Mouse (Mus musculus) kidney, embryonic 16.5 days (tissue): ENCODE results near the gene BC025920. TPM values are rescaled to one million over a fixed set of nuclear protein-coding genes. Genes with fewer than 3 reads are reported as not detected.

ENCODE experiments used
- ATAC-seq: fragments of 200-750 bp; cut with Nextera tagmentation; 2 replicates; pipeline ENCODE4 v1.8.0; 2017; ENCODE audit warnings: moderate TSS enrichment; ENCODE audit not compliant: low FRiP score, low TSS enrichment
- H3K27ac ChIP-seq: fragments of 300-500 bp; sonication (generic); 2 replicates; pipeline ENCODE4 v1.5.1; 2014; ENCODE audit warnings: low read length
- H3K27me3 ChIP-seq: fragments of 300-500 bp; sonication (generic); 2 replicates; pipeline ENCODE4 v1.6.1; 2014; ENCODE audit warnings: low read length, control low read depth, mixed read lengths; ENCODE audit not compliant: insufficient read depth
- H3K36me3 ChIP-seq: fragments of 300-500 bp; sonication (generic); 2 replicates; pipeline ENCODE4 v1.6.1; 2014; ENCODE audit warnings: low read length, control low read depth, mixed read lengths; ENCODE audit not compliant: insufficient read depth
- H3K4me1 ChIP-seq: fragments of 300-500 bp; sonication (generic); 2 replicates; pipeline ENCODE4 v1.6.1; 2014; ENCODE audit warnings: low read length, control low read depth, mixed read lengths; ENCODE audit not compliant: insufficient read depth
- H3K4me2 ChIP-seq: fragments of 300-500 bp; sonication (generic); replicated peaks from 2 replicates; pipeline ENCODE4 v1.6.1; 2014; ENCODE audit warnings: low read depth, low read length
- H3K4me3 ChIP-seq: fragments of 300-500 bp; sonication (generic); 2 replicates; pipeline ENCODE4 v1.5.1; 2014; ENCODE audit warnings: mild to moderate bottlenecking, low read length
- H3K9ac ChIP-seq: fragments of 300-500 bp; sonication (generic); replicated peaks from 2 replicates; pipeline ENCODE4 v1.6.1; 2014; ENCODE audit warnings: low read length
- H3K9me3 ChIP-seq: fragments of 300-500 bp; sonication (generic); 2 replicates; pipeline ENCODE4 v1.6.1; 2016; ENCODE audit warnings: low read length, control low read depth
- WGBS: fragments of 180-500 bp; shearing (Covaris S2); extraction: QIAGEN DNeasy Blood & Tissue Kit; methylation state at CpG from one replicate; pipeline ENCODE4 v1.1.7; 2014; 5-methylcytosine and 5-hydroxymethylcytosine counted together
- polyA plus RNA-seq: library from polyadenylated mRNA; unstranded; fragments of >200 nt; fragmentation: Nextera tagmentation; extraction: Ambion mirVana; gene quantifications from 2 replicates; pipeline ENCODE4 v1.2.1, GENCODE M21; 2015

Gene BC025920
- polyA plus RNA-seq, 1 experiment from 2014 or later, result 0.66 TPM

DNA sequence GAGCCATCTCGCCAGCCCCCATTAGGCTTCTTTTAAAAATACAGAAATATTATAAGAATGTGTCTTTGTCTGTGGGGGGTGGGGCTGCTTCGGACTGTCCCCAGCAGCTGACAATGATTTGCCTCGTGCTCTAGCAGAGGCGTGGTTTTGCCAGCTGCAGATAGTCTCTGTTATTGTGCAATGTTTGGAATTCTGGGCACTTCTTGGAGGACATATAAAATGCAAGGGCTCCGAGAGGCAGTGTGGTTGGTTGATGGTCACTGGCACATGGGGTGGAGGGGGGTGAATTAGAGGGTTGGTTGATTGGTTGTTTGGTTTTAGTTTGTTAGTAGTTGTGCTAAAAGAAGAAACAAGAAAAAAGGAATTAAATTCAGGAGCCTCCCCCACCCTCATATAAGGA lies 13.9 kb downstream of the BC025920 start:
- H3K9ac ChIP-seq, result no peak overlapping the region
- 89% methylated on average over 5 of the region's 5 CpGs for WGBS
- H3K9me3 ChIP-seq, result no peaks in the 10 kb centered on the region
- no peaks in the 10 kb centered on the region; the same call in 1 of the 2 replicates for H3K4me1 ChIP-seq
- no peaks in the 10 kb centered on the region for H3K27me3 ChIP-seq
- H3K4me3 ChIP-seq, result no peak overlapping the region
- H3K27ac ChIP-seq, result no peak overlapping the region
- ATAC-seq, result no peak
- H3K36me3 ChIP-seq, result peaks cover 33% of the 10 kb centered on the region
- no peak overlapping the region for H3K4me2 ChIP-seq

DNA sequence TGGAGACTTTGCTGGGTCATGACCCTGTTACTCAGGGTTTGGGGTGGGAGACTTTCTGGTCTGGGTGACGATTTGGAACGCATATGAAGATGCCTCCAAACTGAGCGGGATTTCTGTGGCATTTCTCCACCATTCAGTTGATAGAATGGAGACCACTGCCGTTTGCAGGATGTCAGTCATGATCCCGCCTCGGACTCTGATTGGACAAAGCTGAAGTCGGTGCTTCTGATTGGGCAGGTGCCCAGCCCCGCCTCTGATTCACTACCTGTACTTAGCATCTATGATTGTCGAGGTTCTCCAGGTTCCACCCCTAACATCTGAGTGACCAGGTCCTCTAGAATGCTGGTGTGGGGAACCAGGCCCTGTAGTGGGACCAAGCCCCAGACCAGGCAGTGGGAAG lies 14.7 kb downstream of the BC025920 start:
- Histone ChIP-seq H3K36me3 (peaks cover 40% of the 10 kb centered on the region), H3K27me3 (no peaks in the 10 kb centered on the region), H3K4me3 (no peak overlapping the region), H3K4me2 (no peak overlapping the region), H3K27ac (no peak overlapping the region), H3K9ac (no peak overlapping the region), H3K4me1 (no peaks in the 10 kb centered on the region), H3K9me3 (no peaks in the 10 kb centered on the region)
- no peak for ATAC-seq
- WGBS, result 55% methylated on average over 9 of the region's 9 CpGs

DNA sequence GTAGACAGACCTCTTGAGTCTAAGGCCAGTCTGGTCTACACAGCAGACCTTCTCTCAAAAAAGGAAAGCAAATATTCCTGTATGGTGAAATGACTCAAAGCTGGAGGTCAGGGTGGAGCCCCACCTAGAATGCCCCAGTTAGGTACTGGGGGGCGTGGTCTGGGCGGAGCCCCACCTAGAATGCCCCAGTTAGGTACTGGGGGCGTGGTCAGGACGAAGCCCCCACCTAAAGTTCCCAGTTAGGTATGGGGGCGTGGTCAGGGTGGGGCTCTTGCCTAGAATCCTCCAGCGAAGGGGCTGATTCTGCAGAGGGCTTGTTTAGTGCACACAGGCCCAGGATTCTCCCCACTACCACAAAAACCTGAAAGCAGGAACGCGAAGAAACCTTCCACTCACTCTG lies 17.4 kb downstream of the BC025920 start:
- H3K9ac ChIP-seq, result no peak overlapping the region
- WGBS, result 65% methylated on average over 8 of the region's 8 CpGs
- no peak for ATAC-seq
- H3K27me3 ChIP-seq, result no peaks in the 10 kb centered on the region
- no peak overlapping the region for H3K27ac ChIP-seq
- H3K36me3 ChIP-seq, result peaks cover 41% of the 10 kb centered on the region
- H3K4me1 ChIP-seq, result peaks cover 14% of the 10 kb centered on the region
- H3K4me3 ChIP-seq, result no peak overlapping the region
- H3K4me2 ChIP-seq, result no peak overlapping the region
- no peaks in the 10 kb centered on the region for H3K9me3 ChIP-seq

DNA sequence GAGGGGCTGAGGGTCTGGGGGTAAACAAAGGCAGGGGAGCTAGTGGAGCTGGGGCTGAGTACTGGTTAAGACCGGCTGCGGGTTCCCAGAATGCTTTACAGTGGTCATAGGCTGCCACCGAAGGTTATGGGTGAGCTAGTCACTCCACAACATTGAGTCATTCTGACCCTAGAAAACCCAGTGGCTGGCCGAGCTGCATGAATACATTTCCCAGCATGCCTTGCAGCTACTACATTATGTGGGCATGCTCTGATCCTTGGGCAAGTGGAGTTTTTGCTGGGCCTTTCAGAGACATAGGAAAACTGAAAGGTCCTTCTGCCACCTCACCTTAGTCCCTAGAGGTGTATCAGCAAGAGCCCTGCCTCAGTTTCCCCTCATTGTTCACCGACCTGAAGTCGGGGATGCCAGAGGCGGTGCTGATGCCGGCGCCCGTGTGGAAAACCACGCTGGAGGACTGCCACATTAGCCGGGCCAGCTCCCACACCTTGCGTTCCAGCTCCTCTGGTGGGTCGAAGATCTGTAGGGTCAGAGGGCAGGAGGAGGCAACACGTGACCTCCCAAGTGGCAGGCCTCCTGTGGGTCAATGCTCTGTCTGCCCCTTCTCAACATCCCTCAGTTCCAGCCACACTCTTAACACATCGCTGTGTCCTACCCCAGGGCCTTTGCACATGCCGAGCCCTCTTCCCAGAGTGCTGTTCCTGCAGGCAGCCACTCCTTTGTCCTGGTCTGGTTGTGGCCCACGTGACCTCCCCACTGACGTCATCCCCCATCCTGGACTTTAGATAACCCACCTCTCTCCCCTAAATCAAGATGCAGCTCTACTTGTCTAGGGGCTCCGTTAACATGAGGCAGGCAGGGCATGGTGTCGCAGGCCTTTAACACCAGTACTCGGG lies 20.3 kb downstream of the BC025920 start:
- Histone ChIP-seq H3K9me3 (no peaks in the 10 kb centered on the region), H3K36me3 (peaks cover 36% of the 10 kb centered on the region), H3K4me1 (peaks cover 14% of the 10 kb centered on the region), H3K27me3 (no peaks in the 10 kb centered on the region), H3K4me3 (peak overlapping the region; percentile 80), H3K4me2 (peak overlapping the region; percentile 88), H3K27ac (peak overlapping the region; percentile 95), H3K9ac (peak overlapping the region; percentile 90)
- peak; percentile 10 for ATAC-seq
- WGBS, result 85% methylated on average over 22 of the region's 22 CpGs

DNA sequence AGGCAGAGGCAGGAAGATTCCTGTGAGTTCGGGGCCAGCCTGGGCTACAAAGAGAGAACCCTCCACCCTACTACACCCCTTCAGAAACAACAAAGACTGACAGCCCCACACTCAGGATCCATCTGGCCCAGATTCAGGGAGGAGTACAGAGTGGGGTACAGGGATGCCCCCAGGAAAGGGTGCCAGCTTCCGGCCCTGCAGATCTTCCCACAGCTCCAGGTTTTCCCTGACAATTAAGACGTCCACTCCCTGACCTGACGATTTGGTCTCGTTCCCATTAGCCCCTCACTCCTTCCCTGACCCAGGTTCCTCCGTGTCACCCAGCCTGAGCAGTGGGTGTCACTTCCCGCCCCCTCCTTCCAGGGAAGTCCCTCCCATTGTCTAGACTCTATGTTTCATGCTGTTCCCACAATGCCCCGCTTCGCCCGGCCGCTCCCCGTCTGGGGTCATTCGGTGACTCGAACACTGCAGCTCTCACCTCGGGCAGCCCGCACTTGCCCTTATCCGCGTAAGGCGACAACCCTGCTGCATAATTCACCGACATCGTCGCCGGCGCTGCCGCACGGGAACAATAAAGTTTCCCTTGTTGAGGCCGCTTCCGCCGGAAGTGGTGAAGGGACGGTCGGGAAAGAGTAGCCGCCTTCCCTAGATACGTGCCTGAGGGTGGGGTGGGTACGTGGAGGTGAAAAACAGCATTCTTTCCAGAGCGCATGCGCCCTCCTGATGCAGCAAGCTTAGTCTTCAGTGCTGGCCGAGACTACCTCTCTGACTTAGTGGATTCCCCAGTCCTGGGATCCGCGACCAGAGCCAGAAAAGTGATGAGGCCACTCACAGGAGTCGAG lies 21.1 kb downstream of the BC025920 start, which contains the start of gene Sirt6:
Gene Sirt6 (minus strand): TSS at position 804 of the 842 bp plus-strand sequence.
- peaks cover 28% of the 10 kb centered on the region for H3K36me3 ChIP-seq
- peaks cover 14% of the 10 kb centered on the region for H3K4me1 ChIP-seq
- peak within 1 kb of the TSS; percentile 80 for H3K4me3 ChIP-seq
- H3K9ac ChIP-seq, result peak within 1 kb of the TSS; percentile 90
- H3K27me3 ChIP-seq, result no peaks in the 10 kb centered on the region
- peak within 1 kb of the TSS; percentile 95 for H3K27ac ChIP-seq
- peak; percentile 91 for ATAC-seq
- H3K4me2 ChIP-seq, result peak within 1 kb of the TSS; percentile 88
- H3K9me3 ChIP-seq, result no peaks in the 10 kb centered on the region
- 4% methylated on average over 40 of the region's 40 CpGs for WGBS

DNA sequence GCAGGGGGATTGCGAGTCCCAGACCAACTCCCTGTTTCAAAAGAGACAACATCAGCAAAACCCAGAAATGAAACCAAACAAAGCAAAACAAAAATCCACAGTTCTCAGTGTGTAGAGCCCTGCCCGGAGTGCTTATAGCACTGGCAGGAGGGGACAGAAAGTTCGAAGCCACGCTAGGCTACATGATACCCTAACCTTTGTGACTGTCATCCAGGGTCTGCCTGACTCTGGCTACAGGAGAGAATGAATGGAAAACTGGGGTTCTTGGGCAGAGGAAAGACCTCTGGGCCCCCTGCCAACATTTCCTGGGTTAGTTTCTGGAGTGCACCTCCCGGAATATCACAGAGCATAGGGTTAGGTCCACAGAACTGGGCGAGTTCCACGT lies 21.8 kb downstream of the BC025920 start:
- peak overlapping the region; percentile 80 for H3K4me3 ChIP-seq
- 47% methylated on average over 7 of the region's 7 CpGs for WGBS
- H3K27me3 ChIP-seq, result no peaks in the 10 kb centered on the region
- peak overlapping the region; percentile 88 for H3K4me2 ChIP-seq
- H3K36me3 ChIP-seq, result peaks cover 24% of the 10 kb centered on the region
- peak overlapping the region; percentile 90 for H3K9ac ChIP-seq
- ATAC-seq, result peak; percentile 32
- peaks cover 14% of the 10 kb centered on the region for H3K4me1 ChIP-seq
- peak overlapping the region; percentile 95 for H3K27ac ChIP-seq
- H3K9me3 ChIP-seq, result no peaks in the 10 kb centered on the region

DNA sequence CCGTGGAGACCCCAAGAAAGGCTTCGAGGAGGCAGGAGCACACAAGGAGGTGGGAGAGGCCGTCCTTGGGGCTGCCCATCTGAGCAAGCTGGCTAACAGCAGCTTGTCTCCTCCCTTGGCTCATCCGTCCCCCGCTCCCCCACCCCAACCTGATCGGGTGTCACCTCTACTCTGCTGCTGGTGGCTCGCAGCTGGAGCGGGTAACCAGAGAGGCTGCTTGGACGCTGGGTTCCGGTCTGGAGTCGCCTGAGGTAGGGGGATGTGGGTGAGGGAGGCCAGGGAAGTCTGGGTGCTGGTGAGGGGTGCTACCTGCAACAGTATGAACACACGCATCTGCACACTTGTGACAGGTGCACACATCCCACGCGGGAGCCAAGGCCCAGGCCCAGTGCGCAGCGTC lies 22.3 kb downstream of the BC025920 start, which contains the start of gene Ankrd24:
Gene Ankrd24 (plus strand): TSS at position 151 of the 400 bp plus-strand sequence.
- H3K4me2 ChIP-seq, result peak within 1 kb of the TSS; percentile 88
- 48% methylated on average over 14 of the region's 16 CpGs for WGBS
- no peaks in the 10 kb centered on the region for H3K9me3 ChIP-seq
- peak; percentile 21 for ATAC-seq
- peaks cover 23% of the 10 kb centered on the region for H3K36me3 ChIP-seq
- H3K27ac ChIP-seq, result peak within 1 kb of the TSS; percentile 95
- peak within 1 kb of the TSS; percentile 90 for H3K9ac ChIP-seq
- H3K27me3 ChIP-seq, result no peaks in the 10 kb centered on the region
- peaks cover 17% of the 10 kb centered on the region for H3K4me1 ChIP-seq
- peak within 1 kb of the TSS; percentile 80 for H3K4me3 ChIP-seq

DNA sequence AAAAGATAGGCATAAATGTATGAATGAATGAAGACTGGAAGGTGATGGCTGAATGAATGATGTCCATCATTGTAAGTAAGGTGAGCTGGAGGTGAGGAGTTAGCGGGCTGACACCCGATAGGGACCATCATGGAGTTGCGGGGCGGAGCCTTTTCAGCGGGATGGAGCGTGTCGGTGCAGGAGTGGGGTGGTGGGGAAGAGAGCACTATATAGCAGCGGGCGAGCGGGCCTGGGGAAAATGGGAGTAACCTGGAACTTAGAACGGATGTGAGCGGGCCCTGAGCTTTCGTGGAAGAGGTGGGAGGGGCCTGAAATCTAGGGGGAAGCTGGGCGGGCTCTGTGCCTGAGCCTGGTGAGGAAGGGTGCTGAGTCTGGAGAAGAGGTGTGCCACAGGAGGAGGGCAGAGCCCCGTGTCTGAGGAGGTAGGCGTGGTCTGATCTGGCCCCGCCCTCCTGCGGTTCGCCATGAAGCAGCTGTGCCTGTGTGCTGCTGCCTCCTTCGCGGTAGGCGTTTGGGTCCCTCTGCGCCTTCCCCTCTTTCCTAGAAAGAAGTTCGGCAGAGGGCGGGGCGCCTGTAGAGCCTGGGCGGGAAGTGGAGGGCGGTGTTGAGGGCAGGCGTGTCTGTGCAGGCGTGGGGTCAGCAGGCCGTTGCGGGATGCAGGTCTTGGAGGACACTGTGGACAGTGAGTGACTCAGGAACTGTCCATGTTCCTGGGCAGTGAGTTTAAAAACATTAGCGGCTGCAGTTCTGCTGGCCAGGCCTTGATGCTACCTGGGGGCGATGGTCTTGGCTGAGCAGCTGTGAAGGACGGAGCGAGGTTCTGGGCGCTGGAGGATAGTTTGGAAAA lies 27.4 kb downstream of the BC025920 start:
- H3K4me1 ChIP-seq, result peaks cover 10% of the 10 kb centered on the region
- H3K9ac ChIP-seq, result peak overlapping the region; percentile 73
- 1% methylated on average over 37 of the region's 37 CpGs for WGBS
- no peaks in the 10 kb centered on the region for H3K9me3 ChIP-seq
- H3K27me3 ChIP-seq, result no peaks in the 10 kb centered on the region
- H3K36me3 ChIP-seq, result no peaks in the 10 kb centered on the region
- H3K4me2 ChIP-seq, result peak overlapping the region; percentile 76
- ATAC-seq, result peak; percentile 97
- H3K27ac ChIP-seq, result peak overlapping the region; percentile 87
- H3K4me3 ChIP-seq, result peak overlapping the region; percentile 59

DNA sequence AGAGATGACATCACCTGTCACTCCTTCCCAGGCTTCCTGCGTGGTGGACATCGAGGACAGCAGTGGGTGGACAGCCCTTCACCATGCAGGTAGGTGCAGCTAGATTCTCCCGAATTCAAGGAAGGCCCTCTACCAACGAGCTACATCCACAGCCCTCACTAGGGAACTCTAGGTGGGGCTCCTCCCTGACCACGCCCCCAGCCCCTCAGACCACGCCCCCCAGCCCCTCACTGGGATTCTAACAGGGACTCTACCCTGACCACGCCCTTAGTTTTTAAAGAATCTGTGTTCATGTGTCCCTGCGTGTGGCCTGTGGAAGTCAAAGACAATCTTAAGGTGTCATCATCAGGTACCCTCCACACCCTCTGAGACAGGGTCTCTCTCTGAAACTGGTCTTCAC lies 30.3 kb downstream of the BC025920 start:
- H3K9ac ChIP-seq, result no peak overlapping the region
- H3K27me3 ChIP-seq, result no peaks in the 10 kb centered on the region
- no peaks in the 10 kb centered on the region for H3K36me3 ChIP-seq
- H3K9me3 ChIP-seq, result no peaks in the 10 kb centered on the region
- H3K4me1 ChIP-seq, result peaks cover 10% of the 10 kb centered on the region
- no peak overlapping the region for H3K27ac ChIP-seq
- 20% methylated on average over 8 of the region's 8 CpGs for WGBS
- no peak for ATAC-seq
- no peak overlapping the region for H3K4me2 ChIP-seq
- H3K4me3 ChIP-seq, result no peak overlapping the region
